Mouse (Mus musculus) heart, embryonic 12.5 days (tissue): ENCODE measurements around the gene Stpg4. TPM values are rescaled to one million over a fixed set of nuclear protein-coding genes. Genes with fewer than 3 reads are reported as not detected.

Experiments used
- ATAC-seq: fragments of 200-750 bp; cut with Nextera tagmentation; 2 replicates; pipeline ENCODE4 v1.8.0; 2017; ENCODE audit warnings: moderate TSS enrichment, moderate library complexity; ENCODE audit not compliant: insufficient number of reproducible peaks, low FRiP score
- H3K27ac ChIP-seq: fragments of 300-500 bp; sonication (generic); 2 replicates; pipeline ENCODE4 v1.5.1; 2016; ENCODE audit warnings: mild to moderate bottlenecking, moderate library complexity; ENCODE audit not compliant: poor library complexity, severe bottlenecking
- H3K27me3 ChIP-seq: fragments of 300-500 bp; sonication (generic); replicated peaks from 2 replicates; pipeline ENCODE4 v1.6.1; 2016; ENCODE audit warnings: mild to moderate bottlenecking, moderate library complexity
- H3K36me3 ChIP-seq: fragments of 300-500 bp; sonication (generic); 2 replicates; pipeline ENCODE4 v1.6.1; 2016; ENCODE audit warnings: mild to moderate bottlenecking, moderate library complexity
- H3K4me1 ChIP-seq: fragments of 300-500 bp; sonication (generic); replicated peaks from 2 replicates; pipeline ENCODE4 v1.6.1; 2016; ENCODE audit warnings: mild to moderate bottlenecking
- H3K4me2 ChIP-seq: fragments of 300-500 bp; sonication (generic); 2 replicates; pipeline ENCODE4 v1.6.1; 2016; ENCODE audit warnings: mild to moderate bottlenecking, moderate library complexity
- H3K4me3 ChIP-seq: fragments of 300-500 bp; sonication (generic); 2 replicates; pipeline ENCODE4 v1.5.1; 2016; ENCODE audit warnings: mild to moderate bottlenecking
- H3K9ac ChIP-seq: fragments of 300-500 bp; sonication (generic); 2 replicates; pipeline ENCODE4 v1.6.1; 2016; ENCODE audit warnings: mild to moderate bottlenecking, moderate library complexity
- H3K9me3 ChIP-seq: fragments of 300-500 bp; sonication (generic); replicated peaks from 2 replicates; pipeline ENCODE4 v1.6.1; 2016; ENCODE audit warnings: mild to moderate bottlenecking, moderate library complexity
- WGBS: fragments of 180-500 bp; shearing (Covaris S2); methylation state at CpG from one replicate; pipeline ENCODE4 v1.1.7; 2016; 5-methylcytosine and 5-hydroxymethylcytosine counted together
- polyA plus RNA-seq: library from polyadenylated mRNA; unstranded; fragments of >200 nt; fragmentation: Nextera tagmentation; extraction: Ambion mirVana; gene quantifications from 2 replicates; pipeline ENCODE4 v1.2.1, GENCODE M21; 2016

Stpg4 gene
- polyA plus RNA-seq, 1 experiment from 2014 or later, result not detected

GRCm38 (mm10) chr17:87460669-87461498 is 33.3 kb upstream of the Stpg4 start:
- H3K9ac ChIP-seq, result peak overlapping the region; percentile 65
- peak overlapping the region; percentile 19 for H3K4me3 ChIP-seq
- peak overlapping the region; percentile 81 for H3K27ac ChIP-seq
- WGBS, result 35% methylated on average over 17 of the region's 17 CpGs
- H3K9me3 ChIP-seq, result no peaks in the 10 kb centered on the region
- ATAC-seq, result no peak
- no peaks in the 10 kb centered on the region for H3K27me3 ChIP-seq
- H3K4me2 ChIP-seq, result peak overlapping the region; percentile 61
- H3K36me3 ChIP-seq, result no peaks in the 10 kb centered on the region
- H3K4me1 ChIP-seq, result peaks cover 34% of the 10 kb centered on the region

GRCm38 (mm10) chr17:87459750-87460668 is 32.5 kb upstream of the Stpg4 start:
- no peak; the same call in 1 of the 2 replicates for ATAC-seq
- 11% methylated on average over 14 of the region's 14 CpGs for whole genome bisulfite sequencing

GRCm38 (mm10) chr17:87458911-87459749 is 31.6 kb upstream of the Stpg4 start:
- peaks cover 34% of the 10 kb centered on the region for H3K4me1 ChIP-seq
- H3K27ac ChIP-seq, result peak overlapping the region; percentile 81

More at GRCm38 (mm10) chr17:87459750-87460668, 32.5 kb upstream of the Stpg4 start:
- Histone ChIP-seq H3K4me1 (peaks cover 34% of the 10 kb centered on the region), H3K4me3 (peak overlapping the region; percentile 19), H3K27me3 (no peaks in the 10 kb centered on the region), H3K27ac (peak overlapping the region; percentile 81), H3K36me3 (no peaks in the 10 kb centered on the region), H3K4me2 (peak overlapping the region; percentile 61), H3K9ac (peak overlapping the region; percentile 65), H3K9me3 (no peaks in the 10 kb centered on the region)

GRCm38 (mm10) chr17:87457961-87458360 is 30.4 kb upstream of the Stpg4 start:
- no peak overlapping the region for H3K4me3 ChIP-seq
- no peaks in the 10 kb centered on the region for H3K36me3 ChIP-seq
- no peaks in the 10 kb centered on the region for H3K27me3 ChIP-seq
- ATAC-seq, result no peak
- WGBS, result 64% methylated on average over 7 of the region's 7 CpGs
- H3K4me2 ChIP-seq, result no peak overlapping the region
- no peak overlapping the region for H3K9ac ChIP-seq
- 0 out of 2 replicates have a peak overlapping the region, but pooled peaks have one; percentile 11 for H3K27ac ChIP-seq
- H3K4me1 ChIP-seq, result peaks cover 34% of the 10 kb centered on the region
- H3K9me3 ChIP-seq, result no peaks in the 10 kb centered on the region

More at GRCm38 (mm10) chr17:87458911-87459749, 31.6 kb upstream of the Stpg4 start:
- Histone ChIP-seq H3K4me3 (peak overlapping the region; percentile 16; the same call in 1 of the 2 replicates), H3K4me2 (peak overlapping the region; percentile 61), H3K9ac (peak overlapping the region; percentile 65), H3K27me3 (no peaks in the 10 kb centered on the region), H3K36me3 (no peaks in the 10 kb centered on the region), H3K9me3 (no peaks in the 10 kb centered on the region)
- WGBS, result 3% methylated on average over 16 of the region's 17 CpGs
- ATAC-seq, result peak; percentile 53

GRCm38 (mm10) chr17:87454121-87454520 is 26.6 kb upstream of the Stpg4 start:
- Histone ChIP-seq H3K4me3 (no peak overlapping the region), H3K9me3 (no peaks in the 10 kb centered on the region), H3K36me3 (no peaks in the 10 kb centered on the region), H3K4me2 (no peak overlapping the region), H3K27me3 (no peaks in the 10 kb centered on the region), H3K27ac (no peak overlapping the region), H3K4me1 (peaks cover 10% of the 10 kb centered on the region), H3K9ac (no peak overlapping the region)
- WGBS, result 87% methylated on average over 3 of the region's 3 CpGs
- ATAC-seq, result no peak

- no peak overlapping the region for H3K9ac ChIP-seq
- H3K36me3 ChIP-seq, result no peaks in the 10 kb centered on the region
- no peak overlapping the region for H3K4me3 ChIP-seq
- no peaks in the 10 kb centered on the region for H3K27me3 ChIP-seq
- WGBS, result 75% methylated on average over 7 of the region's 7 CpGs
- no peak overlapping the region for H3K4me2 ChIP-seq
- peaks cover 5% of the 10 kb centered on the region for H3K4me1 ChIP-seq
- no peaks in the 10 kb centered on the region for H3K9me3 ChIP-seq
- H3K27ac ChIP-seq, result no peak overlapping the region
- no peak for ATAC-seq
Observed at GRCm38 (mm10) chr17:87453336-87453735, 25.8 kb upstream of the Stpg4 start.

- Histone ChIP-seq H3K27me3 (no peaks in the 10 kb centered on the region), H3K4me2 (no peak overlapping the region), H3K4me3 (no peak overlapping the region), H3K9ac (no peak overlapping the region), H3K27ac (no peak overlapping the region), H3K36me3 (no peaks in the 10 kb centered on the region), H3K9me3 (no peaks in the 10 kb centered on the region), H3K4me1 (peaks cover 13% of the 10 kb centered on the region)
- no peak for ATAC-seq
- 56% methylated on average over 8 of the region's 8 CpGs for WGBS
Observed at GRCm38 (mm10) chr17:87448881-87449280, 21.3 kb upstream of the Stpg4 start.

GRCm38 (mm10) chr17:87448339-87448738 is 20.8 kb upstream of the Stpg4 start:
- Histone ChIP-seq H3K27ac (no peak overlapping the region), H3K4me1 (peaks cover 17% of the 10 kb centered on the region), H3K4me2 (no peak overlapping the region), H3K9ac (no peak overlapping the region), H3K4me3 (no peak overlapping the region), H3K27me3 (no peaks in the 10 kb centered on the region), H3K36me3 (0 out of 2 replicates have a peak, but pooled peaks cover 2% of the 10 kb centered on the region), H3K9me3 (no peaks in the 10 kb centered on the region)
- ATAC-seq, result no peak
- WGBS, result 92% methylated on average over 9 of the region's 9 CpGs

GRCm38 (mm10) chr17:87447612-87448200 is 20.2 kb upstream of the Stpg4 start:
- no peak for ATAC-seq
- WGBS, result 51% methylated on average over 12 of the region's 12 CpGs
- peak overlapping the region; percentile 96 for H3K9ac ChIP-seq

More at GRCm38 (mm10) chr17:87447612-87448200, 20.2 kb upstream of the Stpg4 start:
- no peaks in the 10 kb centered on the region for H3K9me3 ChIP-seq
- peak overlapping the region; percentile 80 for H3K4me2 ChIP-seq
- H3K4me1 ChIP-seq, result peaks cover 20% of the 10 kb centered on the region
- 0 out of 2 replicates have a peak, but pooled peaks cover 4% of the 10 kb centered on the region for H3K36me3 ChIP-seq
- peak overlapping the region; percentile 77 for H3K4me3 ChIP-seq
- H3K27me3 ChIP-seq, result no peaks in the 10 kb centered on the region
- peak overlapping the region; percentile 97 for H3K27ac ChIP-seq
